Mouse (Mus musculus) B cell, adult 2 months (primary cell): ENCODE measurements around the gene Socs3.

ENCODE experiments used
- DNase-seq, 2 experiments: peaks; one replicate each; pipeline ENCODE4 v3.0.0; 2022

The Socs3 gene

GRCm38 (mm10) chr11:117994250-117995057 lies 24.6 kb upstream of the Socs3 start:
- no peak for DNase-seq

GRCm38 (mm10) chr11:117993190-117994175 lies 23.6 kb upstream of the Socs3 start:
- DNase-seq: no peak

GRCm38 (mm10) chr11:117991502-117992470 lies 21.9 kb upstream of the Socs3 start:
- peak; percentile 43 to 44 for DNase-seq

DNA sequence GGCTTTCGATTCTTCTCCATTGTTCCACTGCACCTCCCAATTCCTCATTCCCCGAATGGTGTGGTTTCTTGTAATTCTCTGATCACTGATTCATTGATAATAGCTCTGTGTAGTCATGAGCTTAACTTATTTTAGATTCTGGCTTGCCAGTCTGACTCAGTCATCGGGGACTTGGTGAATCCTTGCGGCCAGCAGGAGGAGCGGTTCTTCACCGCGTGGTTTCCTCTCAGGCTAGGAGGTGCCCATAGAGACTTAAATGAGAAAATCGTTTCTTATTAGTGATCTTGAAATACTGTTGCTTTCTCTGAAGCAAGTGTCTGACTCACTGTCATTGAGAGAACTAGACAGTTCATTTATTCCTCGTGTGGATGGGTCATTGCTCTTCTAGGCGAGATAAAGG lies 20.1 kb upstream of the Socs3 start:
- DNase-seq: peak in 1 of 2 experiments; percentile 15

DNA sequence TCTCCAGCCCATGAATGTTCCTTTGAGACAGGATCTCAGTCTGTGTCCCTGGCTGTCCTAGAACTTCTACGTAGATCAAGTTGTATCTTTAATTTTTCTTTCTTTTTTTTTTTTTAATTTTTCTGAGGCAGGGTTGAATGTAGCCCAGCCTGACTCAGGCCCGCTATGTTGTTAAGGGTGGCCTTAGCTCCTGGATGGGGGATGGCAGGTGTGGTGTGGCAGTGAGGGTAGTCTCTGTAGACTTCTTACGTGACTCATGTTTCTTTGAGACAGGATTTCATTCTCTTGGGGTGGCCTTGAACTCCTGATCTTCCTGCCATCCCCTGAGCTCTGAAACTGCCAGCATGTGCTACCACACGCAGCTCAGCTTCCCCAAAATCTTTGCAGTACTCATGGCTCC lies 19.4 kb upstream of the Socs3 start:
- DNase-seq: no peak

DNA sequence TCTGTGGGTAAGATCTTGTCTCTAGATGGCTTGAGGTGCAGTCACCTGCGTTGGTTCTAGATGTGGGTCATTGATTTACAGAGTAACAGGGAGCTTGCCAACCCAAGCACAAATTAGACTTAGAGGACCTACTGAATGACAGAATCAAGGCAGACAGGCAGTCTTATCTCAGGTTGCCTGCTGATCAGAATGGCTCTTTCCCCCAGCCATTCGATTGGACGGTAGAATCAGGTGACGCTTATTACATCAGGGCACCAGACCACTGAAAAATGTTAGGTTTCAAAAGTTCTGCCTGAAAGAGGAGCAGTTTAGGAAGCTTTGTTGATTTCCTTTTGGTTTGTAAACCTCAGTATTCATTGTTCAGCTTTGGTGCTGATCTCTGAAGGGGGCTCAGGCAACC lies 18.1 kb upstream of the Socs3 start:
- DNase-seq: no peak

- peak in 1 of 2 experiments; percentile 53 for DNase-seq
These were observed 17.2 kb upstream of the Socs3 start for GRCm38 (mm10) chr11:117987032-117987451.

- DNase-seq: peak; percentile 93 to 96
These were observed 16.5 kb upstream of the Socs3 start, which contains the start of gene Pgs1 for GRCm38 (mm10) chr11:117986126-117987031. TSS of gene Pgs1 (plus strand) at chr11:117986292.

- DNase-seq: no peak
These were observed 13.9 kb upstream of the Socs3 start for GRCm38 (mm10) chr11:117983770-117984169.

GRCm38 (mm10) chr11:117982426-117982825 lies 12.6 kb upstream of the Socs3 start:
- no peak for DNase-seq

- DNase-seq: no peak
These were observed 9.5 kb upstream of the Socs3 start for GRCm38 (mm10) chr11:117979388-117979787.

- DNase-seq: no peak
These were observed 8.0 kb upstream of the Socs3 start for GRCm38 (mm10) chr11:117977694-117978360.

DNA sequence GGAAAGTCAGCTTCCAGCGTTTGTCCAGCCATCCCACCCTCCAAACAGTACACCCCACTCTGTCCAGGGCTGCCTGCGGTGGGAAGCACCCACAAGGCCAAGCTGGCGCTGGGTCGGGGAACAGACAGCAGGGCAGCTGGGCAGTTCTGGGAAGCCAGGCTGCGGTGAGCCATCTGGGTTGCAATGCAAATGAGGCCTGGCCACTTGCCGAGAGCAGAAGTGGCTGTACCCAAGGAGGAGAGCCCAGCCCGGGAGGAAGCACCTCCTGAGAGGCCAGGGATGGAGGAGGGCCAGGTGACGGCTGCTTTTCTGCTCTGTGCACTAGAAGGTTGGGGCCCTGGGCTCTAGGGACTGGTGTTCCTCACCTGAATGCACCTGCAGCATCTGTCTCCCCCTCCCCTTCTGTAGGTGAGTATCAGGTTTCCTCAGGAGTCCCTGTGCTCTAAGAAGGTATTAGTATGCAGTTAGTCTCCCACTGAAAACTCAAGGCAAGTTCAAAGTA lies 6.3 kb upstream of the Socs3 start:
- DNase-seq: peak; percentile 58 to 61

- DNase-seq: no peak
These were observed 5.5 kb upstream of the Socs3 start for GRCm38 (mm10) chr11:117975211-117975967.

DNA sequence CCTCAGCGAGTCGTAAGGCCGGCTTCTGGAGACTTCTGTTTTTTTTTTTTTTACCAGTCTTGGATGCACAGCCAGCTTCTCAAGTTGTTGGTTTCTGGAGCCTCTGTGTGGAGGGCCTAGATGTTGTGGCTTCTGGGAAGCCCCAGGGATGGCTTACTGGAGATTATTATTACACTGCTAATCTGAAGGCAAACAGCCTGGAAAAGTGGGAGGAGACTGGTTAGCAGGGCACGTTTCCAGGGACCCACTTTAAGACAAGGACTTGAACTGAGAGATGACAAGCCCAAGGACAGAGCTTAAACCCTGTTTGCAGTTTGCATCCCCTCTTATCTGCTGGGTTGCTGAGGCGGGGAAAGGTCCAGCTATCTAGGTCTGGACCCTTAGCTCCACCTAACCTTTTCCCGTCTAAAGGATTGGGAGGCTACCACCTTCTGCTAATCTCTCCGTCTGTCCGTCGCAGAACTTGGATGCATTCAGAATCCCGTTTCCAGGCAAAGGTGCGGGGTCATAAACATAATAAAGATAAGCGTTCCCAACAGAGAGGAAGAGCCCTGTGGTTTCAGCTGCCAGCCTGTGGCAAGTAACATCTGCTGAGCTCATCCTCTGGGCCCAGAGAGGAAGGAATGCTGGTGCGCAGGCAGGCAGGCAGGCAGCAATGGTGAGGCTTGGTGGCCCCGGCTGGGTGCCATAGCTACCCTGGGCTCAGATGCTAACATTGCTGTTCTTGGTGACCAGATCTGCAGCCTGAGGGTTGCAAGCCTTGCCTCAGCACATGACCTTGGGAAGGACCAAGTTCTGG lies 4.7 kb upstream of the Socs3 start:
- no peak for DNase-seq

DNA sequence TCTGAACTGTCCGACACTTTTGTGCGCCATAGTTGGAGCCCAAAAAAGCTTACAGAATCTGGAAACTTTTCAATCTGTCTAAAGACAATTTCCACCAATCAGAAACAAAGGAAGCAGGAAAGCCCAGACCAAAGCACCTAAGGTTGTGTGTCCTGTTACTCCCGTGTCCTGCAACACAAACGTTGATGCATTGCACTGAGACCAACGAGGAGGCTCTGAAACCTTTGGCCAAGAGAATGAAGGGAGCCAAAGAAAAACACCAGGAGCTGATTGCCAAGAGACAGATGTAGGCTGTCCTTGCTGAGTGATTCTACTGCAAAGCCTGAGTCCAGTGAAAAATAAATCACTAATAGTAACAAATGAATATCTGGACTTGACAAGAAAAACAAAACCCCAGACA lies 3.7 kb upstream of the Socs3 start:
- DNase-seq: no peak

DNA sequence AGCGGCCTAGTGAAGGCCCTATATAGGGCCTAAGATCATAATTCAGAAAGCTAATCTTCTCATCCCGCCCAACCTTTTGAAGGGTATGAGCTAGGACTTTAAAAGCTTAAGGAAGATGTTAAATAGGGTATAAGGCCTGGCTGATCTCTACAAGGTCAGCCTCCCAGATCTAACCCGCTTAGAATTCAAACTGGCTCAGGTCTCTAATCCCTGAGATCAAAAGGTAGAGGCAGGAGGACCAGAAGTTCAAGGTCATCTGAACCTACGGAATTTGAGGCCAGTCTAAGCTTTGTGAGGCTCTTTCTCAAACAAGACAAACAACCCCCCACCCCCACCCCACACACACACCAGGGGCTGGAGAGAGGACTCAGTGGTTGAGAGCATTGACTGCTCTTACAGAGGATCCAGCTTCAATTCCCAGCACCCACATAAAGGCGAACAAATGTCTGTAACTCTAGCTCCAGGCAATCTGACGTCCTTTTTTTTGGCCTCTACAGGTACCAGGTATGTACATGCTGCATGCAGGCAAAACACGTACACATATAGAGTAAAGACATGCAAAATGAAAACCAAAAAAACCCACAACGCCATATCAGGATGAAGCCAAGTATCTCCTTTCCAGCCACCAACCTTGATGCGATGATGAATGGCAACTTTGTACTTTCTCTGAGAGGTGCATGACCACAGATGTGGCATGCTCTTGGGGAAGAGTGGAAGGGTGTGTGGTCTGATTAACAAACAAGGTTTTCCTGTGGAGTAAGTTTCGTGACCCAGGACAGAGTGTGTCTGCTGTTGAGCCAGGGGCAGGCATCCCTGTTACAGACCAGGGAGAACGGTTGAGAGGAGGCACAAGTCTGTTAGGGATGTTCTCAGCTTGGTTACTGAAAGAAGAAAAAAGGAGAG lies 3.1 kb upstream of the Socs3 start:
- no peak for DNase-seq
